Mouse (Mus musculus) liver, adult 10 weeks (tissue): Measurements from ENCODE around the gene Fmod. TPM values are rescaled to one million over a fixed set of nuclear protein-coding genes. Genes with fewer than 3 reads are reported as not detected.

Source experiments
- polyA plus RNA-seq: library from polyadenylated mRNA; stranded (reverse); fragments of 350-450 nt; fragmentation: Illumina TruSeq; extraction: RNeasy Lipid Tissue Mini Kit (QIAGEN cat#74804); gene quantifications from one replicate; pipeline ENCODE4 v1.2.3, GENCODE M21; 2014; ENCODE audit warnings: low read depth, low replicate concordance

The Fmod gene
- 0.50 TPM for polyA plus RNA-seq

GRCm38 (mm10) chr1:134037172-134037571, at the start of gene Fmod:
Gene Fmod, plus strand, starts transcription at chr1:134037254.

GRCm38 (mm10) chr1:134078802-134079476, 41.9 kb downstream of the Fmod start, which contains the start of gene Btg2:
Gene Btg2, minus strand, starts transcription at chr1:134079120.

Other genes with a start within 250 kb of the Fmod start
- 1.5 TPM for gene Atp2b4, start 236.2 kb upstream of the Fmod start, polyA plus RNA-seq
- gene Optc, start 129.3 kb upstream of the Fmod start, polyA plus RNA-seq, result not detected
- 11.1 TPM for gene Prelp, start 115.8 kb upstream of the Fmod start, polyA plus RNA-seq
- gene Btg2, start 41.9 kb downstream of the Fmod start, polyA plus RNA-seq, result 15.9 TPM
- not detected for gene Chit1, start 74.0 kb downstream of the Fmod start, polyA plus RNA-seq
- gene Chil1, start 144.9 kb downstream of the Fmod start, polyA plus RNA-seq, result 0.45 TPM
- gene Mybph, start 156.2 kb downstream of the Fmod start, polyA plus RNA-seq, result not detected
- gene Adora1, start 198.2 kb downstream of the Fmod start, polyA plus RNA-seq, result 2.1 TPM